Mouse (Mus musculus): ENCODE measurements around the gene Kcnb1.

Gene Kcnb1
- long read RNA-seq, experiment 1, partial matches to known transcripts, result 1 of 2 reads
- long read RNA-seq, experiment 1, other reads (novel, unspliced or antisense), result 1 of 2 reads
- long read RNA-seq, experiment 2, result 0 reads

DNA sequence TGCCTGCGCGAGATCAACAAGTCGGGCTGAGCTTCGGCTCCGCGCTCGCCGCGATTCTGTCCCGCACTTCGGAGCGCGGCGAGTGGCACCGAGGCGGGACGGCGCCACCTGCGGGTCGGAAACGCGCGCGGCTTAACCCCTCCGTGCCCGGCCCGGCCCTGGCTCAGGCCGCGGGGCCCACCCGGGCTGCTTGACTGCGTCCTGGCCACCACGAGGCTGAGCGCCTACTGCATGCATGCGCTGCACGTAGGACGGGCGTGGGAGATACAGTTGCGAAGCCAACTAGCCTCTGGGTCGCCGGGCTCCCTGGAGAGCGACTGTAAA is at the start of gene Kcnb1:
Gene Kcnb1, minus strand, starts transcription at position 80 of the 324 bp plus-strand sequence.
- intact Hi-C loops (cut with DNase I), result loop anchor here (5.0 kb wide), 1 partner anchor 78 kb away; no protein-coding TSS in a partner anchor

DNA sequence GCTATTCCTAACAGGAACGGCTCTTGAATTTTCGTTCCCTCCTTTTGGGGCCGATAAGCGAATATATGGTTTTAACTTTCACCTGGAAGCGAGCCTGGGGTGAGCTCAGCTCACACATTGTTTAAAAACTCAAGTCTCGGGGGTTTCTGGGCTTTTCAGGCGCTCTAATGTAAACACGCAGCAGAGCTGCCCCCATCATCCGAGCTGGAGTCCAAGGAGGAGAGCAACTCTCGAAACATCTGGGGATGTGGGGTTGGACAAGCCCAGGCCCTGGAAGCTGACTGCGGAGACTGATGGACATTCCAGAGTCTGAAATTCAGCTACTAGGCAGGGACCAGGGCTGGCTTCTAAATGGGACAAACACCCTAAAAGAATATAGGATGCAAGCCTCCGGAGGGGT is 49.3 kb upstream of the Kcnb1 start:
- intact Hi-C loops (cut with DNase I), result no loop called here

DNA sequence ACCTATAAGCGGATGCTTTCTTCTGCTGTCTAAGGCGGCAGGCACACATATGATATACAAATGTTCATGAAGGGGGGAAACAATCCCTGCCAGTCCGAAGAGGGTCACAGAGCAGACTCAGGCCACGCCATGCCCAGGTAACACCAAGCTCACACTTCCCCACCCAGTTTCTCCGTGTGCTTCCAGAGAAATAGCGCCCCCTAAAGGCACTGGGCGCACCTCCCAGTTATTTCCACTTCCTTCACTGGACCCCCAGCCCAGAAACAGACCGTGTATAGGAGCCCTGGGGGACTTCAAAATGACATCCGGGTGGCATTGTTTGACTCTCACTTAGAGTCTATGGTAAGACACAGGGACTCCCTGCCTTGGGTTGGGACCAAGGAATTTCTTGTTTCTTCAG is 47.3 kb upstream of the Kcnb1 start:
- intact Hi-C loops (cut with DNase I), result no loop called here

DNA sequence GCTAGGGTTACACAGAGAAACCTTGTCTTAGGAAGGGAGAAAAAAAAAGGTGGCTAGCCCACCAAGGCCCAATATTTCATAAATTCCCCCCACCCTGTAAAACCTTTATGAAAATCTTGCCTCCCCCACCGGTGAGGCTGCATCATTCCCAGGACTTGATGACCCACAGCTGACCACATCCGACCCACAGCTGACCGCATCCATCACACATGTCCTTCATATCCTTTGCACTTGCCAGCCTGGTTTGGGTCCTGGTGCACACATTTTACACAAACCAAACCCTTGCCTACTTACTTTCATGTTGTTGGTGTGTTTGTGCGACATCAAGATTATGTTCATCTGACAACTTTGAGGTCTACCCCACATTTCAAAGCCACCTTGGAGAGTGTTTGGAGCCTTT is 46.2 kb upstream of the Kcnb1 start:
- intact Hi-C loops (cut with DNase I), result no loop called here

DNA sequence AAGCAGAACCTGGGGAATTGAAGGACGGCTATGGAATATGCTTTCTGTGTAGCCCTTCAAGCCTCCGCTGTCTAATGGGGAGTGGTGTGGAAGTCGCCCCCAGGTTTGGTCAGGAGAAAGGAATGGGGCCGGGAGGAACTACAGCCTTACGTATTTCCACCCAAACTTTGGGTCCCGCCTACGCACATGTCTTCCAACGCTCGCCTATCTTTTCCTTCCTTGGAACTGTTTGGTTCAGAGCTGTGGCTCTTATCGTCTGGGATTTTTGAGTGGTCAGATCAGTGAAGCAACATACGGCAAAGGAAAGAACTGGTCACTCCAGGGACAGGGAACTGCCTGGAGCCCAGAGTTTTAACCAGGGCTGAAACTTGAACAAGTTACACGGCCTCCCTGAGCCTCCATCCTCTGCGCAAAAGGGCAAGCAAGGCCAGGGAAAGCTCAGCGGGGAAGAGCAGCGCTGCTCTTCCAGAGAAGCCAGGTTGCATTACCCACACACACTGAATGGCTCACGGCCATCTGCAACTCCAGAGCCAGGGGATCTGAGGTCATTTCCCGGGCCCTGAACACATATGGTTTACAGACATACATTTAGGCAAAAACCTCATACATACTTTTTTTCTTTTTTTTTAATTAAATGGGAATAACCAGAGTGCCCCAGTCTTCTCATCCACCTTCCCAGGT is 45.5 kb upstream of the Kcnb1 start:
- intact Hi-C loops (cut with DNase I), result no loop called here

DNA sequence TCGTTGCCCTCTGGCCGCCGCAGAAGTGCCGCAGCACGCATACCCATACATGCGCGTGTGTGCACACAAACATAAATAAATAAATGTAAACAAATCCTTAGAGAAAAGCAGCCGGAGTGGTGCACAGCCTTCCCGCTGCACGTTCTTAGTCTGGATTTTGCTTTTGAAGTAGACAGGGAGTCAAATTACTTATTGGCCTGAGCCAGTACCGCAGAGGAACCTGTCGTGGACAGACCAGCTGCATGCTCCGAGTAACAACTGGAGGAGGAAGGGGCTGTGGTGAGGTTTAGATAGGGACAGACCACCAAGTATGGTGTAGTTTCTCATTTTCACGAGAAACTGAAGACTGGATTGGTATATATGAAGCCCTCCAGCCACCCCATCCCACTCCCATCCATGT is 43.8 kb upstream of the Kcnb1 start:
- intact Hi-C loops (cut with DNase I), result no loop called here

DNA sequence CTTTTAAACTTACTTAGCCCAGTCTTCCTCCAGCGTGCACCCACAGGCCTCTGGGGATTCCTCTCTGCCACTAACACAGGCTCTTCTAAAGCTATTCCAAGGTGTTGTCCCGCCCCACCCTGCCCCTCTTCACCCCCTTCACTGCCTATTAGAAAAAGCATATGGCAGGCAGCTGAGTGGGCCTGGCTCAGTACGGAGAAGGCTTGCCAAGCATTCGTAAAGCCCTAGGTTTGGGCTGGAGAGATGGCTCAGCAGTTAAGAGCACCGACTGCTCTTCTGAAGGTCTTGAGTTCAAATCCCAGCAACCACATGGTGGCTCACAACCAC is 43.0 kb upstream of the Kcnb1 start:
- intact Hi-C loops (cut with DNase I), result no loop called here

DNA sequence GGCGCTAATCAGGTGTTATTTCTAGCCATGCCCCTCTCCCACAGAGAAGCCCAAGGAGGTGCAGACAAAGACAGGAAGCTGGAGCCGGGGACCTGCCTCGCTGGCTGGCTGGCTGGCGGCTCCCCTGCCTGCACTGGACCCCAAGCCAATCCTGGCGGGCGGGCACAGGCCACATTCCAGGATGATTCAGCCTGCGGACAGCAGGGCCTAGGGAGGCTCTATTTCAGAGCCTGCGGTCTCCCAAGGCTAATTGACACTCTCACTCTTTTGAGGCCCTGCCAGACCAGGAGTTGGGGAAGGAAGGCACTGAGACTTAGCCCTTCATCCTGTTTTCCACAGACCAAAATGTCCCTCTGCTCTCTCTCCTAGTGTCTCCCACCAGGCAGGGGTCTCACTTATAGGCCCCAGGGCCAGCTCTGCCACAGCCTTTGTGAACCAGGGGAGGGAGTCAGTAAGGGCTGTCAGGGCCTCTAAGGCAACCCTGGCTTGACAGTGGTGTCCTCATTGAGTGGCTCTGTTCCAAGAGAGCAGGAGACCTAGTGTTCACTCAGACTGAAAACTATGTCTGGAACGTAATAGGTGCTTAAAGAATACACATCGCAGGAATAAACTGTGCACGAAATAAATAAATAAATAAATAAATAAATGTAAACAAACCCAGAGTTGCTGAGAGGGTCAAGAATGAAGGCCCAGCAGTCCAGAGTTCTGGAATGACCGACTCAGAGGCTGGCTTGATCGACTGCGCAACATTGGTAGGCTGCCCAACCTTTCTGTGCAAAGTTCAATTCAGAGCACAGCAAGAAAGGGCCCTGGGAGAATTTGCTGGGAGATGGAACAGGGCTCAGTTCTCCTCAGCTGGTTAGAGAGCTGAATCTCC is 42.4 kb upstream of the Kcnb1 start:
- intact Hi-C loops (cut with DNase I), result no loop called here

DNA sequence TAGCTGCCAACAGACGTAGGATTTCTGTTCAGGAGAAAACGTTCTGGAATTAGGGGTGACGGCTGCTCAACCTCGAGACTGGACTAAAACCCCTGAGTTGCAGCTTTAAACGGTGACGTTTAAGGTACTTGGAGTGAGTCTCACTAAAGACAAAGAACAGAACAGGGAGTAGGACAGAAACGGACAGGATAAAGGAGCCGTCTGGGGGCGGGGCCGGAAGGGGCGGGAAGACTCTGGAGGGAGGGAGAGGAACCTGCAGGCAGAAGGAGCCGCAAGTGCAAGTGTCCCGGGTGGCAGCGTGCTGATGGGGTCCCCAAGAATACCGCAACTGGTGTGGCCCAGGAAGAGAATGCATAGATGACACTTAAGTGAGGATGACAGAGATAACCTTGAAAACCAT is 40.6 kb upstream of the Kcnb1 start:
- intact Hi-C loops (cut with DNase I), result no loop called here

DNA sequence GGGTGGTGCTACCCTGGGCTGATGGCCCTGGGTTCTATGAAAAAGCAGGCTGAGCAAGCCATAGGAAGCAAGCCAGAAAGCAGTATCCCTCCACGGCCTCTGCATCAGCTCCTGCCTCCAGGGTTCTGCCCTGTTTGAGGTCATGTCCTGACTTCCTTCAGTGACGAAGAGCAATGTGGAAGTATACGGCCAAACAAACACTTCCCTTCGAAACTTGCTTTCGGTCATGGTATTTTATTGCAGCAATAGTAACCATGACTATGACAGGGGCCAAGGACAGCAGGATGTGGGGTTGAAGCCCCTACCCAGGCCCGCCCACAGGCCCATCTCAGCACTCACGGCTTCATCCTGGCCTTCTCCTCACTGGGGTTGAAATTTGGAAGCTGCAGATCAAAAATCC is 35.0 kb upstream of the Kcnb1 start:
- intact Hi-C loops (cut with DNase I), result loop anchor here (5.0 kb wide), 2 partner anchors 192 to 237 kb away; no protein-coding TSS in a partner anchor

DNA sequence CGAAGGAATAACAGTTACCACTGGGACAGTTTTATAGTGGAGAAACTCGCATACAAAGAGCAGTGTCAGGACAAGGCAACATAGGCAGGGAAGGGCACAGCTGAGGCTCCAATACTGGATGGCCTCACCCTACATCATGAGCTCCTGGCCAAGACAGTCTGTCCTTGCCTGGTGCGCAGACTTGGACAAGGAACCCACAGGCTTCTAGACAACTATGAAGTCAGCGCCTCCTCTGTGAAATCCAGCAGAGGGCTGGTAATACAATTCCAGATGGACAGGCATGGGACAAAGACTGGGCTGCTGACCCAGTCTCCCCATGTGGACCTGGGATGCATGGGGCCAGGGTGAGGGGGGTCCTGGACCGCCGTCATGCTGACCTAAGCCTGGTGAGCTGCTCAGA is 34.2 kb upstream of the Kcnb1 start:
- intact Hi-C loops (cut with DNase I), result loop anchor here (5.0 kb wide), 2 partner anchors 193 to 238 kb away; no protein-coding TSS in a partner anchor

DNA sequence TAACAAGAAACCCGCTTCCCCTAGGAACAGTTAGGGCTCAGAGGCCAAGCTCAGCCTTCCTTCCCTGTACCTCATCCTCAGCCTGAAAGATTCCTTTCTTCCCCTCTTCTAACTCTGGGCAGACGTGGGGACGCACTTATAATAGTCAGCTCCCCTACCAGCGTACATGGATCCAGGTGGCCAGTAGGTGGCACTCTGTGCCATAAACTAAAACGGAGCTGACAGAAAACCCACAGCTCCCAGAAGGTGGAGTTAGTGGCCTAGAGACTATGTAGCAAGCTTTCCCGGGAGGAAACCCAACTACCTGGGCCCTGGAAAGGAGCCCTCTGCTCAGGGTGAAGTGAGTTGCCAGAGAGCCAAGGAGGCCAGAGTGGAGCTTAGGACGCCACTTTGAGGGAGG is 32.2 kb upstream of the Kcnb1 start:
- intact Hi-C loops (cut with DNase I), result loop anchor here (5.0 kb wide), 2 partner anchors 195 to 240 kb away; no protein-coding TSS in a partner anchor

DNA sequence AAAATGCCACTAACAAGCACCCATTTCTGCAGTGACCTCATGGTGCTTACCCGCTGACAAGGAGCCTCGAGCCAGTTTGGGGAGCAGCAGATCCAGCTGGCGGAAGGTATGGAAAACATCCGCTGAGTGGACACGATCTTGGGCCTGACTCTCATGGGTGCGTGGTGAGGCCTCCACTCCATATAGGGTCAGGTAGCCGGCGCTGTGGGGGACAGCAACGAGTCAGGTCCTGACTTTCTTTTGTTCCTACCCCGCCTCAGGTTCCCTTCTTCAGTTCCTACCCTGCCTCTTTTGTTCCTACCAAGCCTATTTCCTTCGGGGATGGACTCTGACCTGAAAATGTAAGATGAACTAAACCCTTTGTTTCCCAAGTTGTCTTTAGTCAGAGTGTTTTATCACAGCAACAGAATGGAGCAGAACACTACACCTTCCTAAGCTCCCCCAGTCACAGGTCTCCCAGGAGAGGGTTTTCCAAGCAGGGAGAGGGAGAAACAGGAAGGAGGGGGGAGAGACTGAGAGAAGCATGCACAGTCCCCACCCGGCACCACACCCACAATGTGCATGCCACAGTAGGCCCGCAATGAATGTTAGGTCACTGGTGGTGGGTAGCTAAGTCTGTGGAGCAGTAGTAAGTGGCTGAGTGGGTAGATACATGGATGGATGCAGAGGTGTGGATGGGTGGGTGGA is 31.3 kb upstream of the Kcnb1 start:
- intact Hi-C loops (cut with DNase I), result loop anchor here (1.0 to 5.0 kb wide), 3 partner anchors 58 to 241 kb away; no protein-coding TSS in a partner anchor

DNA sequence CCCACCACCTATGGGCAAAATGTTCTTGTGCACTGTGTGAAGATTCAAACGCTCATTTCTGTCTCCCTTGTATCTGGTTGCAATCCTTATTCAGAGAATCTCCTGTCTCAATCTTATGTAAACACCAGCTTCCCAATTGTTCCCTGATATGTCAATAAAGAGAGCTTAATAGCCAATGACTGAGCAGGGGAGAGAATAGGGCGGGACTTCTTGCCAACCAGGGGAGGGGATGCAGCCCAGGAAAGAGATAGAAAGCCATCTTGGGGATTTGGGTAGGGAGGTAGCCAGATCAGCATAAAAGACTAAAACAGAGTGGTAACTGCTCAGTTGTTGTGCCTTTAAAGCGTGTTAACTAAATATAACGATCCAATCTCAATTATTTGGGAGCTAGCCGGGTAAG is 30.8 kb upstream of the Kcnb1 start:
- intact Hi-C loops (cut with DNase I), result loop anchor here (1.0 to 5.0 kb wide), 3 partner anchors 59 to 242 kb away; no protein-coding TSS in a partner anchor

DNA sequence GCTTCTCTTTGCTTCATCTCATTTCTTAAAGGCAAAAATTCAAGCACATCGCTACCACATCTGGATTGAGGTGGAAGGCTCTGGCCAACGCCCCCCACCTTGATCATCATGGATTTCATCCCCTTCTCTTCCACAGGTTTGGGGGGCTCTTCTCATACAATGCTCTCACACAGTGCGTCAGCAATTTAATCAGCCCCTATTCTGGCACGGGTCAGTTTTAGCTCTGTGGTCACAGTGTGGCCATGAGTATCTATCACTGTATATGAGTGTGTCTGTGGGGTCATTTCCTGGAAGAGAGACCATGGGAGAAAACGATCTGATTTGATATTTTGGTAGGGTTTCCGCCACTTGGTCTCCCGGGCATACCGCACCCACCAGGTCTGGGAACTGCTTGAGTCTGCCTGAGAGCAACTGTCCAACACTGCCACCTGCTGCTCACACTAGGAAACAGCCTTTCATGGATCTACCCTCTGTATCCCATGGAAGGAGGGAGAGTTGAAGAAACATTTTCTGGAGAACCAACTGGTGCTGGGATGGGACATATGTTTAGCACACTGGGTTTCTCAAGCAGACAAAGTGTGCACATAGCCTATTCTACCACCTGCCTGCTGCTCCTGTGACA is 29.3 kb upstream of the Kcnb1 start:
- intact Hi-C loops (cut with DNase I), result loop anchor here (1.0 kb wide), 1 partner anchor 147 kb away; no protein-coding TSS in a partner anchor

DNA sequence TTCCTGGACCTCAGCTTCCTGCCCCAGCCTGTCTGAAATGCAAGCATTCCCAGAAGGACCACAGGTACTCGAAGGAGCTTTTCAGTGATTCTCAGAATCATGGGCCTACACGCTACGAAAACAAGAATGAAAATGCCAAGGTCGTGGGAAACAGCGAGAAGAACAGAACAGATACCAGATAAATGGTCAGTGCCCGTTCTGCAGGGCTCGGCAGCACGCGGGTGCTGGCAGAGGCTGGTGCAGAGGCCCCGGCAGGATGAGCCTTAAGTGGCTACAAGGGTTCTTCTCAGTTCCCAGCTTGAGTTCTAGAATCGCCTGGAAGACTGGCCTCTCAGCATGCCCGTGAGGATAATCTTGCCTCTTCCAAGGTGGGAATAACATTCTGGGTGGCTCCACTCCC is 23.7 kb upstream of the Kcnb1 start:
- intact Hi-C loops (cut with DNase I), result no loop called here

DNA sequence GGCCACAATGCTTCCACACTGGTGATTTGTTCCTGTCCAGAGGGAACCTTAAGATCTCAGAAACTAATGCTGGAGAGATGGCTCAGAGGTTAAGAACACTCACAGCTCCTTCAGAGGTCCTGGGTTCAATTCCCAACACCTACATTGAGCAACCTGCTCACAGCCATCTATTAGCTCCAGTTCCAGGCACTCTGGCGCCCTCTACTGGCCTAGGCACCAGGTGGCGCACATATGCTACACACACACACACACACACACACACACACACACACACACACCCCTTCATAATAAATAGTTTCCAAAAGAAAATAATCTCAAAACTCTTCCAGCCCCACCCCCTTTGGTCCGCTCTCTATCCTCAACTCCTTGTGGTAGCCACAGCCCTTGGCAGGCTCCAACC is 23.1 kb upstream of the Kcnb1 start:
- intact Hi-C loops (cut with DNase I), result no loop called here

DNA sequence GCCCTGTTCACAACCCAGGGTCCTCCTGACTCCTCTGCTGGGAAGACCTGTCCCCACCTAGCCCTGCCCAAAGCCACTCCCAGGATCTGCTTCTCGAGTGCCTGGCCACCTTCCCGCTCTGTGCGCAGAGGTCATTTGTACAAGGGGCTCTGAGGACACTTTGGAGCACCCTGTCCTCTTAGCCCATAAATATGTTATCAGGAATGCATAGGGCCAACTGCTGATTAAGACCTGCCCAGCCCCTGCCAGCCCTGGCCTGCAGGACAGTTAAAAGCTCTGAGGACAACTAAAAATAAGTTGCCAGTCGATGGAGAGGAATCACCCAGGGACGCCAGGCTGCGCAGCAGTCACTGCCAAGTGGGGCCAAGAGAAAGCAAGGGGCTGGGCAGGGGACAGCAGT is 22.6 kb upstream of the Kcnb1 start:
- intact Hi-C loops (cut with DNase I), result no loop called here

DNA sequence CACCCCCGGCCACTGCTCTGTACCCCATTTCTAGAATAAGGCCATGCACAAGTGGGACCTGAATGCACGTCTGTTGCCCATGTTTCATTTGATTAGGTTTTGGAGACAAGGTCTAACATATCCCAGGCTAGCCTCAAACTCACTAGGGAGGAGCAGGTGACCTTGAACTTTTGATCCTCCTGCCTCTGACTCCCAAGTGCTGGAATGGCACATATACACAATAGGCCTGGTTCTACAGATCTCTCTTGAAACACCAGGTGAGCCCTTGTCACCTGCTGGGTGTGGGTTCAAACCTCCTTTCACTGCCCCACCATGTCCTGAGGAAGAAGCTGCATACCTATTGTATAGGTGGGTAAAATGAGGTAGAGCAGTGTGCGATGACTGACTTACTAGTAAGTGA is 22.1 kb upstream of the Kcnb1 start:
- intact Hi-C loops (cut with DNase I), result no loop called here

DNA sequence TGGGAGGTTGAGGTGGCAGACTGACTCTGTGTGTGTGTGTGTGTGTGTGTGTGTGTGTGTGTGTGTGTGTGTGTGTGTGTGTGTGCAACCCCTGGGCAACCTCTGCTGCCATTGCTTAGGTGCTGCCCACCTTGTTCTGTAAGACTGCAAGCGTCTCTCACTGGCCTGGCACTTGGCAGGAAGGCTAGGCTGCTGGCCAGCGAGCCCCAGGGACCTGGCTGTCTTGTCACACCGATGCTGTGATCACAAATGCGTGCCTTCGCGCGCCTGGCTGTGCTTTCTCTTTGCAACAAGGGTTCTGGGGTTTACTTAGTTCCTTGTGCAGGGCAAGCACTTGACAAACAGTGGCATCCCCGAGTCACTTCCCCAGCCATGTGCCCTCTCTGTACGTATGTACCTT is 19.9 kb upstream of the Kcnb1 start:
- intact Hi-C loops (cut with DNase I), result no loop called here

DNA sequence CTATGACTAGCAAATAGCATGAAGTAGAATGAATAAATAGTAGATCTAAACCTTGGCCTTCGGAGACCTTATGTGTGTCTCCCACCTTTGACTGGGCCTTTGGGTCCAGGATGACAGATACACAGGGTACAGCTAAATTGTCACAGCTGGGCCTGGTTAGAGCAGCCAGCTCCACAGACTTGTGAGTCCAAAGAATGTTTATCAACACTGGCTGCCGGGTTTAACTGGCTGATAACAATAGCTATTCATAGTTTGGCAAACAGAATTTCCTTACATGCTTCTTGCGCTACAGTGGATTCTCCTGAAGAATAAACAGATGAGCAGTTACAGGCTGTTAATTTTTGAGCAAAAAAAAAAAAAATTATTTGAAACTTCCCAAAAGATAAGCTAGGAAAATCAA is 19.0 kb upstream of the Kcnb1 start:
- intact Hi-C loops (cut with DNase I), result no loop called here
